Mouse (Mus musculus): ENCODE data around the gene Epor.

DNA sequence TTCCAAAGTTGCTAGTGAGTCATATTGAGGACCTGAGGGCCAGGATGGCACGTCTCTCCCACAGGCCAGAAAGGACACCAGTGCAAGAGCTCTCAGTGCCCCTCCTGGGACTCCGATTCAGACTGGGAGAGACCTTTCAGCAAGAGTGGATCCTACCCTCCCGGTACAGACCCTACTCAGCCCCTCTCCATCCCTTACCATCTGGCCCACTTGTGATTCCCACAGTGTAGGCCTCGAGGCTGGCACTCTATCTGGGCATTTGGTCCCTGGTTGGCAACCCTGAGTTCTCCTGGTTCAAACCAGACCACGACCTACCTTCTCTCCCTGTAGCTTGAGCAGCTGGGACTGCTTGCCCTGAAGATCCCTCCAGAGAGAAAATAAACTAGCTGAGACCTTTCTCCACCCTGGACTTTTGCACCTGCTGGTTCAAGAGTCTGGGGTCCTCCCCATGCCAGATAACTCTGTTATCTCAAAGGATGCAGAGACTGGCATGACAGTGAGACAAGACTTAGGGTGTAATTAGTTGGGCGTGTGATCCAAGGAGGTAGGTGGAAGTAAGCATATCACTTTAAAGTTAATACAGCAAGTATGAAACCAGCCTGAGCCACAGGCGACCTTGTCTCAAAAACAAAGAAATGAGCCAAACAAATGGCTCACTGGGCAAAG lies 27.7 kb downstream of the Epor start:
- no peak for TF ChIP-seq CTCF (IDR thresholded peaks at IDR 0.05; ENCODE audit: low read depth, low read length)
- TF ChIP-seq POLR2A (IDR thresholded peaks at IDR 0.05; ENCODE audit: borderline replicate concordance, low read depth, low read length) = no peak

All from bone marrow macrophage, adult 2 months (primary cell).